Mouse (Mus musculus): ENCODE measurements around the gene Sema3e. TPM values are rescaled to one million over a fixed set of nuclear protein-coding genes. Genes with fewer than 3 reads are reported as not detected.
A peak's percentile ranks its signal among the peaks of the same experiment; 100 is the strongest.

Gene Sema3e
- under 1 TPM; 0.21 to 0.36 TPM for total RNA-seq (2021)
- long read RNA-seq, experiment 1 = 0 reads
- long read RNA-seq, experiment 2 = 0 reads

- DNase-seq = peak; percentile 35
Observed at GRCm38 (mm10) chr5:14025205-14026124, at the start of gene Sema3e. Gene Sema3e (plus strand): TSS chr5:14025276.

GRCm38 (mm10) chr5:13977576-13977975 is 47.5 kb upstream of the Sema3e start:
- DNase-seq = no peak

GRCm38 (mm10) chr5:13979156-13979555 is 45.9 kb upstream of the Sema3e start:
- DNase-seq = no peak

- no peak for DNase-seq
Observed at GRCm38 (mm10) chr5:13982417-13983054, 42.5 kb upstream of the Sema3e start.

GRCm38 (mm10) chr5:13983608-13984007 is 41.5 kb upstream of the Sema3e start:
- no peak for DNase-seq

GRCm38 (mm10) chr5:13985669-13986068 is 39.4 kb upstream of the Sema3e start:
- no peak for DNase-seq

- no peak for DNase-seq
Observed at GRCm38 (mm10) chr5:13987123-13987522, 38.0 kb upstream of the Sema3e start.

GRCm38 (mm10) chr5:13988023-13988422 is 37.1 kb upstream of the Sema3e start:
- no peak for DNase-seq

GRCm38 (mm10) chr5:13992734-13993396 is 32.2 kb upstream of the Sema3e start:
- peak; percentile 42 for DNase-seq

GRCm38 (mm10) chr5:14028341-14028740 is 3.3 kb downstream of the Sema3e start:
- DNase-seq = no peak

GRCm38 (mm10) chr5:14030796-14031195 is 5.7 kb downstream of the Sema3e start:
- DNase-seq = no peak

- no peak for DNase-seq
Observed at GRCm38 (mm10) chr5:14032056-14032455, 7.0 kb downstream of the Sema3e start.

GRCm38 (mm10) chr5:14033302-14033701 is 8.2 kb downstream of the Sema3e start:
- no peak for DNase-seq

- no peak for DNase-seq
Observed at GRCm38 (mm10) chr5:14038813-14039496, 13.9 kb downstream of the Sema3e start.

- peak; percentile 1 for DNase-seq
Observed at GRCm38 (mm10) chr5:14040208-14040607, 15.1 kb downstream of the Sema3e start.

GRCm38 (mm10) chr5:14043116-14043515 is 18.0 kb downstream of the Sema3e start:
- no peak for DNase-seq

- no peak for DNase-seq
Observed at GRCm38 (mm10) chr5:14043983-14044382, 18.9 kb downstream of the Sema3e start.

- no peak for DNase-seq
Observed at GRCm38 (mm10) chr5:14048660-14049059, 23.6 kb downstream of the Sema3e start.

GRCm38 (mm10) chr5:14054472-14054871 is 29.4 kb downstream of the Sema3e start:
- DNase-seq = no peak

GRCm38 (mm10) chr5:14059895-14060553 is 34.9 kb downstream of the Sema3e start:
- DNase-seq = no peak

- no peak for DNase-seq
Observed at GRCm38 (mm10) chr5:14062918-14063481, 37.9 kb downstream of the Sema3e start.

Data from adrenal gland, postnatal 10 days (tissue).